Mouse (Mus musculus) hindbrain, embryonic 13.5 days (tissue): ENCODE results near the gene Rasgrp4. TPM values are rescaled to one million over a fixed set of nuclear protein-coding genes. Genes with fewer than 3 reads are reported as not detected.

Experiments
- polyA plus RNA-seq: library from polyadenylated mRNA; unstranded; fragments of >200 nt; fragmentation: Nextera tagmentation; extraction: Ambion mirVana; gene quantifications from 2 replicates; pipeline ENCODE4 v1.2.1, GENCODE M21; 2015

The Rasgrp4 gene
- polyA plus RNA-seq, 1 experiment from 2014 or later: 0.68 TPM

Other genes starting within 250 kb of the Rasgrp4 start
- gene Actn4, start 172.5 kb upstream of the Rasgrp4 start, polyA plus RNA-seq: 136 and 138 TPM in 2 replicates
- gene Eif3k, start 153.0 kb upstream of the Rasgrp4 start, polyA plus RNA-seq: 315 and 332 TPM in 2 replicates
- 4.1 and 6.4 TPM in 2 replicates for gene Map4k1, start 152.8 kb upstream of the Rasgrp4 start, polyA plus RNA-seq
- 8.5 and 9.8 TPM in 2 replicates for gene Ryr1, start 9.7 kb upstream of the Rasgrp4 start, polyA plus RNA-seq
- gene Fam98c, start 21.4 kb downstream of the Rasgrp4 start, polyA plus RNA-seq: 24.7 and 24.8 TPM in 2 replicates
- 0.49 and 0.65 TPM in 2 replicates for gene Ggn, start 35.4 kb downstream of the Rasgrp4 start, polyA plus RNA-seq
- gene Spred3, start 35.6 kb downstream of the Rasgrp4 start, polyA plus RNA-seq: 7.1 and 8.2 TPM in 2 replicates
- 303 and 305 TPM in 2 replicates for gene Psmd8, start 45.9 kb downstream of the Rasgrp4 start, polyA plus RNA-seq
- gene Catsperg1, start 79.2 kb downstream of the Rasgrp4 start, polyA plus RNA-seq: 2.0 and 3.6 TPM in 2 replicates
- 0.43 and 0.57 TPM in 2 replicates for gene Kcnk6, start 97.7 kb downstream of the Rasgrp4 start, polyA plus RNA-seq
- 79.0 and 79.8 TPM in 2 replicates for gene Yif1b, start 103.5 kb downstream of the Rasgrp4 start, polyA plus RNA-seq
- 1.7 and 2.1 TPM in 2 replicates for gene 2200002D01Rik, start 113.6 kb downstream of the Rasgrp4 start, polyA plus RNA-seq
- 42.4 and 44.0 TPM in 2 replicates for gene Spint2, start 147.1 kb downstream of the Rasgrp4 start, polyA plus RNA-seq
- gene Ppp1r14a, start 154.5 kb downstream of the Rasgrp4 start, polyA plus RNA-seq: 8.6 and 13.1 TPM in 2 replicates
- 187 and 197 TPM in 2 replicates for gene Dpf1, start 169.1 kb downstream of the Rasgrp4 start, polyA plus RNA-seq